Mouse (Mus musculus): ENCODE data around the gene Xaf1. TPM values are rescaled to one million over a fixed set of nuclear protein-coding genes. Genes with fewer than 3 reads are reported as not detected.

Xaf1 gene
- polyA plus RNA-seq, 1 experiment from 2014 or later: 9.5 TPM

Other genes with a start within 250 kb of the Xaf1 start
- 0.21 and 0.55 TPM in 2 replicates for gene Pitpnm3, start 165.9 kb upstream of the Xaf1 start, polyA plus RNA-seq (2015; fragmentation: Nextera tagmentation; extraction: Ambion mirVana)
- 0.09 and 0.23 TPM in 2 replicates for gene Gm43951, start 94.8 kb upstream of the Xaf1 start, polyA plus RNA-seq (2015; fragmentation: Nextera tagmentation; extraction: Ambion mirVana)
- 6.1 and 6.8 TPM in 2 replicates for gene 4933427D14Rik, start 94.2 kb upstream of the Xaf1 start, polyA plus RNA-seq (2015; fragmentation: Nextera tagmentation; extraction: Ambion mirVana)
- gene Txndc17, start 94.1 kb upstream of the Xaf1 start, polyA plus RNA-seq (2015; fragmentation: Nextera tagmentation; extraction: Ambion mirVana): 147 and 151 TPM in 2 replicates
- gene Med31, start 86.0 kb upstream of the Xaf1 start, polyA plus RNA-seq (2015; fragmentation: Nextera tagmentation; extraction: Ambion mirVana): 28.2 and 29.4 TPM in 2 replicates
- gene Slc13a5, start 34.4 kb upstream of the Xaf1 start, polyA plus RNA-seq (2015; fragmentation: Nextera tagmentation; extraction: Ambion mirVana): 0.08 and 0.11 TPM in 2 replicates
- not detected in 2 replicates for gene Fbxo39, start 12.8 kb downstream of the Xaf1 start, polyA plus RNA-seq (2015; fragmentation: Nextera tagmentation; extraction: Ambion mirVana)
- 0.72 and 1.1 TPM in 2 replicates for gene Tekt1, start 60.8 kb downstream of the Xaf1 start, polyA plus RNA-seq (2015; fragmentation: Nextera tagmentation; extraction: Ambion mirVana)
- 114 and 133 TPM in 2 replicates for gene Smtnl2, start 110.1 kb downstream of the Xaf1 start, polyA plus RNA-seq (2015; fragmentation: Nextera tagmentation; extraction: Ambion mirVana)
- 0.15 TPM in 1 of 2 replicates, not detected in the other for gene Ggt6, start 133.9 kb downstream of the Xaf1 start, polyA plus RNA-seq (2015; fragmentation: Nextera tagmentation; extraction: Ambion mirVana)
- gene Mybbp1a, start 139.7 kb downstream of the Xaf1 start, polyA plus RNA-seq (2015; fragmentation: Nextera tagmentation; extraction: Ambion mirVana): 57.8 and 83.8 TPM in 2 replicates
- gene Spns2, start 188.3 kb downstream of the Xaf1 start, polyA plus RNA-seq (2015; fragmentation: Nextera tagmentation; extraction: Ambion mirVana): 2.8 and 3.2 TPM in 2 replicates
- gene Spns3, start 248.9 kb downstream of the Xaf1 start, polyA plus RNA-seq (2015; fragmentation: Nextera tagmentation; extraction: Ambion mirVana): 0.14 and 0.80 TPM in 2 replicates

Measured in heart, embryonic 15.5 days (tissue).